Mouse (Mus musculus): ENCODE data around the gene C2cd3. TPM values are rescaled to one million over a fixed set of nuclear protein-coding genes. Genes with fewer than 3 reads are reported as not detected.

C2cd3 gene
- polyA plus RNA-seq, 1 experiment from 2014 or later, result 42.3 TPM

DNA sequence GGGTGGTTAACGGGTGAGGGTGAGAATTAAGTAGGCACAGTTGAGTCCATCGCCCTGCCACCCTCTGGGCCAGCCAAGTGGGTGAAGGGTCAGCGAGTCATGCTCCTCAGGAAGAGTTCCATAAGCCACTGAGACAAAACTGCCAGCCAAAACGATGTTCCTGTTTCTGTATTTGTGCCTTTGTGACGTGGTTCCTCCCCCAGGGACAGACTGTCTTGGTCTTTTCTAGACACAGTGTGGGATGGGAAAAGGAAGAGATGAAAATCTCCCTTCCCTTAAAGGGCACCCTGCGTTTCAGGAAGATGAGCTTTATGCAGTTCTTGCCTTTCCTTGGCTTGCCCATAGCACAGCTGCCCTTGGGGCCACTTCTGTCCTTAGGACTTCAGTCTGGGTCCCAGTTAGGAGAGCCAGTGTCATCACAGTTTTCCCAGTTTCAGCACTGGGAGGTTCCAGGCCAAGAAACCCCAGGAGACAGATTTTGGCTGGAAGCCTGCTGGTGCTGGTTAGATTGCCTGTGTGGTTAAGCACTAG lies 89.7 kb downstream of the C2cd3 start:
- peaks cover 11% of the 10 kb centered on the region for H3K36me3 ChIP-seq (ENCODE audit: control insufficient read depth, insufficient read depth, low read length)
- no peaks in the 10 kb centered on the region for H3K27me3 ChIP-seq (ENCODE audit: control insufficient read depth, insufficient read depth, low read length)
- H3K27ac ChIP-seq (ENCODE audit: low read depth, low read length), result no peak overlapping the region
- DNase-seq (ENCODE audit: low spot score) (no peak), ATAC-seq (ENCODE audit: insufficient read depth, low FRiP score, low TSS enrichment) (no peak)
- no peak overlapping the region for H3K4me2 ChIP-seq (ENCODE audit: low read depth)
- H3K4me3 ChIP-seq (ENCODE audit: low read depth, low read length), result no peak overlapping the region
- WGBS, result 91% methylated on average over 6 of the region's 6 CpGs
- no peaks in the 10 kb centered on the region for H3K4me1 ChIP-seq (ENCODE audit: control insufficient read depth, insufficient read depth, low read length)
- H3K9ac ChIP-seq (ENCODE audit: low read length), result no peak overlapping the region
- no peaks in the 10 kb centered on the region for H3K9me3 ChIP-seq (ENCODE audit: control insufficient read depth, low read length)

DNA sequence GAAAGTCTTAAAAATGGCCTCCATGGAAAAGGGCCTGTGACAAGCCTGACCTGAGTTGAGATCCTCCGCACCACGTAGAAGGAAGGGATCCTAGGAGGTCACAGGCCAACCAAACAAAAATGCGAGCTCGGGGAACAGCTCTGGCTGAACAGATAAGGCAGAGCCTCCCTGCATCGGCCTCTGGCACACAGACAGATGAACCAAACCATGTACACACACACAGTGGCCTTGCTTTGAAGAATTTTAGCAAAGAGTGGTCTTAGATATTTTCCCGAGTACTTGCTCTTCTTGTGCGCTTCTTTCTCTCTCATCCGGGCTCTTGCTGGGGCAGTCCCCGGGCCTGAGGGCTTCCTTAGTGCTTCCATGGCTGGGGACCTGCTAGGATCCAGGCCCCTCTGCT lies 91.2 kb downstream of the C2cd3 start:
- no peaks in the 10 kb centered on the region for H3K4me1 ChIP-seq (ENCODE audit: control insufficient read depth, insufficient read depth, low read length)
- no peak for DNase-seq (ENCODE audit: low spot score)
- H3K9ac ChIP-seq (ENCODE audit: low read length), result no peak overlapping the region
- ATAC-seq (ENCODE audit: insufficient read depth, low FRiP score, low TSS enrichment), result no peak
- H3K4me3 ChIP-seq (ENCODE audit: low read depth, low read length), result no peak overlapping the region
- H3K9me3 ChIP-seq (ENCODE audit: control insufficient read depth, low read length), result no peaks in the 10 kb centered on the region
- peaks cover 9% of the 10 kb centered on the region for H3K36me3 ChIP-seq (ENCODE audit: control insufficient read depth, insufficient read depth, low read length)
- H3K4me2 ChIP-seq (ENCODE audit: low read depth), result no peak overlapping the region
- H3K27ac ChIP-seq (ENCODE audit: low read depth, low read length), result no peak overlapping the region
- 92% methylated on average over 9 of the region's 9 CpGs for WGBS
- no peaks in the 10 kb centered on the region for H3K27me3 ChIP-seq (ENCODE audit: control insufficient read depth, insufficient read depth, low read length)

DNA sequence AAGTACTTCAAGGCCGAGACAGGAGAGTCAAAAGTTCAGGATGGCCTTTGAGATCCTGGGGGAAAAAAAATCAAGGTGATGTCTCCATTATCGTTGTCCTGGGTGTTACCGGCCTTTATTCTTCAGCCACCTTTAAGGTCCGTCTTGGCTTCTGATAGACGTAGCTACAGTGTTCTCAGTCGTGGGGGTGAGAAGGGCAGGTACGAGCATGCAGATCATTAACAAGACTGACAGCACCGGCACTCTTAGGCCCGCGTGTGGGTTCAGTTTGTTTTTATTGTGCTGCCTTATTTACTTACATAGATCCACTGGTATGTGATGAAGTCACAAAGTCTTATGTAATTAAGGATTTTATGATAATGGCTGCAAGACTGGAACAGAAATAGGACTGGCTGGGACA lies 91.7 kb downstream of the C2cd3 start:
- DNase-seq (ENCODE audit: low spot score), result no peak
- Histone ChIP-seq H3K36me3 (ENCODE audit: control insufficient read depth, insufficient read depth, low read length) (peaks cover 9% of the 10 kb centered on the region), H3K9me3 (ENCODE audit: control insufficient read depth, low read length) (no peaks in the 10 kb centered on the region)

DNA sequence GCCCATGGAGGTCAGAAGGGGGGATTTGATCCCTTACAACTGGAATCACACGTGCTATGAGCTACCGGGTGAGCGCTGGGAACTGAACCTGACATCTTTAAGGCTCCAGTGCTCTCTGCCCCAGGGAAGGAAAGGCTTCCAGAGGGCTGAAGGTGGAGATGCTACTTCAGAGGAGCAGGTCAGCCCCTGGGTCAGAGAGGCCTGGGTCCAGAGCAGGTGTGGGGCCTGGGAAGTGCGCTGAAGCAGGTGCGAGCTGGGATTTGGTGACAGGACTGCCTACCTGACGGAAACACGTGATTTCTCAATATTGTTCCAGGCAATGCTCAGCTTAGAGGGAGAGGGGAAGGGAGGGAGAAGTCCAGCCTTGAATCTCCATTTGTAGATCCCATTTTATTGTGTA lies 92.2 kb downstream of the C2cd3 start:
- DNase-seq (ENCODE audit: low spot score) (no peak), ATAC-seq (ENCODE audit: insufficient read depth, low FRiP score, low TSS enrichment) (no peak)
- H3K4me1 ChIP-seq (ENCODE audit: control insufficient read depth, insufficient read depth, low read length), result no peaks in the 10 kb centered on the region
- no peak overlapping the region for H3K27ac ChIP-seq (ENCODE audit: low read depth, low read length)
- no peak overlapping the region for H3K9ac ChIP-seq (ENCODE audit: low read length)
- peaks cover 9% of the 10 kb centered on the region for H3K36me3 ChIP-seq (ENCODE audit: control insufficient read depth, insufficient read depth, low read length)
- no peaks in the 10 kb centered on the region for H3K27me3 ChIP-seq (ENCODE audit: control insufficient read depth, insufficient read depth, low read length)
- H3K4me3 ChIP-seq (ENCODE audit: low read depth, low read length), result no peak overlapping the region
- H3K9me3 ChIP-seq (ENCODE audit: control insufficient read depth, low read length), result no peaks in the 10 kb centered on the region
- WGBS, result 95% methylated on average over 7 of the region's 7 CpGs
- H3K4me2 ChIP-seq (ENCODE audit: low read depth), result no peak overlapping the region

More for the DNA sequence above, 91.7 kb downstream of the C2cd3 start:
- no peaks in the 10 kb centered on the region for H3K4me1 ChIP-seq (ENCODE audit: control insufficient read depth, insufficient read depth, low read length)
- H3K4me2 ChIP-seq (ENCODE audit: low read depth), result no peak overlapping the region
- ATAC-seq (ENCODE audit: insufficient read depth, low FRiP score, low TSS enrichment), result no peak
- H3K4me3 ChIP-seq (ENCODE audit: low read depth, low read length), result no peak overlapping the region
- 88% methylated on average over 10 of the region's 10 CpGs for WGBS
- no peak overlapping the region for H3K27ac ChIP-seq (ENCODE audit: low read depth, low read length)
- H3K27me3 ChIP-seq (ENCODE audit: control insufficient read depth, insufficient read depth, low read length), result no peaks in the 10 kb centered on the region
- H3K9ac ChIP-seq (ENCODE audit: low read length), result no peak overlapping the region

DNA sequence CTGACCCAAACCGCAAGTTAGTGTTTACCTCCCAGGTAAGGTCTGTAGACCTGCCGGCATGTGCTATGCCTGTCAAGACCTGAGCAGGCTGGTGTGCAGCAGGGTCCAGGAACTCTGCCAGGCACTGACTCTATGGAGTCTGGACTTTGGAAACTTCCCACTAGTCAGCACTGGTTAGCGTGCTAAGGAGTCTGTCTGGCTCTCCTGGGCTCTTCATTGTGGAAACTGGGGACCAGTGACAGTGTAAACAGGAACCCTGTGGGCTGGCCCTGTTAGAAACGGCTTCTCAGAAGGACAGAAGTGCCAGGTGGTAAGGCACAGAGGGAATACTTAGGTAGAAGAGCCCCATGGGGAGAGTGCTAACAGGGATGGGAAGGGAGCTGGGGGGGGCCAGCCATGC lies 93.2 kb downstream of the C2cd3 start:
- Histone ChIP-seq H3K4me2 (ENCODE audit: low read depth) (no peak overlapping the region), H3K27ac (ENCODE audit: low read depth, low read length) (no peak overlapping the region), H3K9me3 (ENCODE audit: control insufficient read depth, low read length) (no peaks in the 10 kb centered on the region), H3K9ac (ENCODE audit: low read length) (no peak overlapping the region), H3K4me1 (ENCODE audit: control insufficient read depth, insufficient read depth, low read length) (no peaks in the 10 kb centered on the region), H3K4me3 (ENCODE audit: low read depth, low read length) (no peak overlapping the region), H3K36me3 (ENCODE audit: control insufficient read depth, insufficient read depth, low read length) (peaks cover 11% of the 10 kb centered on the region), H3K27me3 (ENCODE audit: control insufficient read depth, insufficient read depth, low read length) (no peaks in the 10 kb centered on the region)
- 83% methylated on average over 4 of the region's 4 CpGs for WGBS
- no peak for ATAC-seq (ENCODE audit: insufficient read depth, low FRiP score, low TSS enrichment)
- DNase-seq (ENCODE audit: low spot score), result no peak

DNA sequence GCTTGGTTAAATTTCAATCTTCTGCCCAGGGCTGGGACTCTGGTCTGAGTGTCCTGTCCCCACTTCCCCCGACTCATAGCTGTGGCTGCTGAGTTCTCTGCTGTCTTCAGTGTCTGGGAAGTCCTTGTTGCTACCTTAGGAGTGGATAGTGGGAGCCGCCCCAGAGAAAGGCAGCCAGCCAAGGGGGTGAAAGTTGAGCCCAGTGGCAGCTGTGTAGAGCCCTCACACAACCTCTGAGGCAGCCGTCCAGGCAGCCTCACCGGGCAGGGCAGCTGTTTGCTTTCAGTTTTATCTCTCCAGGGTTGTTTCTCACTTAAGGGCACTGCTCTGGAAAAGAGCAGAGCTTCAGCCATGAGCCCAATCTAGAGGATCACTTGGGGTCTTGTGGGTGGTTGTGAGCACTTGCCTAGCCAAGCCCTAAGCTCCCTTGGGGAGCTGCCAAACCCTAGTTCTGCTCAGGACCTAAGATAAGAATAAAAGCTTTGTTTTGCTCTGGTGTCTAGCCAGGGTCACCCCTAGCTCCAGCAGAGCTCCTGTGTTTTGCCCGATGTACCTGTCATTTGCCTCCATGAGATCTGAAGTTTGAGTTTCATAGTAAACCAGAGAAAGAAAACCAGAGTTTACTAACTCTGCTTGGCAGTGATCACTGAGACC lies 93.8 kb downstream of the C2cd3 start:
- H3K36me3 ChIP-seq (ENCODE audit: control insufficient read depth, insufficient read depth, low read length), result peaks cover 11% of the 10 kb centered on the region
- H3K27ac ChIP-seq (ENCODE audit: low read depth, low read length), result no peak overlapping the region
- no peak overlapping the region for H3K9ac ChIP-seq (ENCODE audit: low read length)
- H3K9me3 ChIP-seq (ENCODE audit: control insufficient read depth, low read length), result no peaks in the 10 kb centered on the region
- no peak overlapping the region for H3K4me2 ChIP-seq (ENCODE audit: low read depth)
- 79% methylated on average over 5 of the region's 5 CpGs for WGBS
- DNase-seq (ENCODE audit: low spot score) (no peak), ATAC-seq (ENCODE audit: insufficient read depth, low FRiP score, low TSS enrichment) (no peak)
- H3K4me3 ChIP-seq (ENCODE audit: low read depth, low read length), result no peak overlapping the region
- H3K4me1 ChIP-seq (ENCODE audit: control insufficient read depth, insufficient read depth, low read length), result no peaks in the 10 kb centered on the region
- no peaks in the 10 kb centered on the region for H3K27me3 ChIP-seq (ENCODE audit: control insufficient read depth, insufficient read depth, low read length)

DNA sequence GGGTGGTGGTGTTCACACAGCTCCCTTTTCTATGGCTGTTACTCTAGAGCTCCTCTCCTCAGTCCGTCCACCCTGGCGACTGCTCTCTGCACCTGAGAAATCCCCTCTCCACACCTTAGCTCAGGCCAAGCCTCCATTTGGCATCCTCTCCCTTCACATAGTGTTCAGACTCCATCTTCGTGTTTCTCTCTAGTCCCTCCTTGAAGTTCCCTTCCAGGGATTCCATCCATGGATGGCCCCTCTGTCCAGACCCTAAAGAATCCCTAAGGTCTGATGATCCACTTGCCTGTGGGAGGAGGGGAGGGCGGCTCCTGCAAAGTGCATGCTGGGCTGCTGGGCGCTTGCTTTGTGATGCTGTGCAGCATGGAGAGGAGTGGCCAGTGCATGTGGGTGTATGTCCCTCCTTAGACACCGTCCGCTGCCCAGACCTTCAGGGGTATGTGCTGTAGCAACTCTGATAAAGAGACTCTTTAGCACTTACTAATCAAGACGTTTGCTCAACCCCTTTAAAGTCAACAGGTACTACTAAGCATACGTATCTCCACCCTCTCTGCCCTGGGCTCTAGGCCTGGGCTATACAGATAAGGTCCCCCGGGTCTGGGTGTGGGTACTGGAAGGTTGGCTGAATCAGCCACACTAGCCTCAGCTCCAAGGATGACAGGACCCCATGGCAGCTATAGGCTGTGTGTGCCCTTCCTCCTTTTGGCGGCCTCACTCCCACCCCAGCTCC lies 94.9 kb downstream of the C2cd3 start:
- H3K9me3 ChIP-seq (ENCODE audit: control insufficient read depth, low read length), result no peaks in the 10 kb centered on the region
- WGBS, result 88% methylated on average over 11 of the region's 11 CpGs
- DNase-seq (ENCODE audit: low spot score), result no peak
- no peak overlapping the region for H3K27ac ChIP-seq (ENCODE audit: low read depth, low read length)
- ATAC-seq (ENCODE audit: insufficient read depth, low FRiP score, low TSS enrichment), result no peak
- H3K9ac ChIP-seq (ENCODE audit: low read length), result no peak overlapping the region
- no peak overlapping the region for H3K4me3 ChIP-seq (ENCODE audit: low read depth, low read length)
- no peaks in the 10 kb centered on the region for H3K4me1 ChIP-seq (ENCODE audit: control insufficient read depth, insufficient read depth, low read length)
- H3K27me3 ChIP-seq (ENCODE audit: control insufficient read depth, insufficient read depth, low read length), result no peaks in the 10 kb centered on the region
- peaks cover 8% of the 10 kb centered on the region for H3K36me3 ChIP-seq (ENCODE audit: control insufficient read depth, insufficient read depth, low read length)
- no peak overlapping the region for H3K4me2 ChIP-seq (ENCODE audit: low read depth)

DNA sequence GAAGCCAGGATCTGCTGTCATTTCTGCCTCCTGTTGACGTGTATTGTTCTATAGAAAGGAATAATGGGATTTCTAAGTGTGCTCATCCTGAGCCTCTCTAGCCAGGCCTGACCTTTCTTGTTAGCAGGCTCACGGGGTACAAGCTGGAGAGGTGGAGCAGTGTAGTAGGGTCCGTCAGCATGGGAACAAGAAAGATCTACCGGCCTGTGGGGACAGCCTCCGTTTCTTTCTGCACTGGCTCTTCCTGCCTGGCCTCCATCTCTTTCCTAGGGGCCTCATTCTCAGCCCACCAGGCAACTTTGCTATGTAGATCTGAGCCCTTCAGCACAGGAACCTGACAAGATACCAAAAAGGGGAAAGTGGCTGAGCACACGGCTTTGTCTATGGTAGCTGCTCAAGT lies 96.7 kb downstream of the C2cd3 start:
- Histone ChIP-seq H3K4me3 (ENCODE audit: low read depth, low read length) (no peak overlapping the region), H3K4me2 (ENCODE audit: low read depth) (no peak overlapping the region), H3K27me3 (ENCODE audit: control insufficient read depth, insufficient read depth, low read length) (no peaks in the 10 kb centered on the region), H3K4me1 (ENCODE audit: control insufficient read depth, insufficient read depth, low read length) (no peaks in the 10 kb centered on the region), H3K36me3 (ENCODE audit: control insufficient read depth, insufficient read depth, low read length) (peaks cover 8% of the 10 kb centered on the region), H3K27ac (ENCODE audit: low read depth, low read length) (no peak overlapping the region), H3K9ac (ENCODE audit: low read length) (no peak overlapping the region), H3K9me3 (ENCODE audit: control insufficient read depth, low read length) (no peaks in the 10 kb centered on the region)
- no peak for ATAC-seq (ENCODE audit: insufficient read depth, low FRiP score, low TSS enrichment)
- 91% methylated on average over 6 of the region's 6 CpGs for WGBS
- DNase-seq (ENCODE audit: low spot score), result no peak

DNA sequence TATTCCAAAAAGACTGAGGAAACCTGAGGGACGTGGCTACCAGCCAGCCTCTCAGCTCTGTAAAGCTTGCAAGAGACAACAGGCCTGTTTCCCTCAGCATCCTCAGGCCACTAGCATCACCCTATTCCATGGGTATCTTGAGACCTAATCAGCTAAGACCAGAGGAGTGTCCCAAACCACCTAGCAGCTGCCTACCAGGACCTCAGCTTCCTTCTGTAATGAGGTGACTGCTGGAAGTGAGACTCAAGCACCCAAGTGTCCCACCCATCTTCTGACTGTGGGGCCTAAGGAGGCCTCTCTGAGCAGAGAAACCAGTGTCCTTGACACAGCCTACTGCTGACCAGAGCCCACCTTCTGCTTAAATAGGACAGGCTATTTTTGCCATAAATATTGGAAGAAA lies 97.5 kb downstream of the C2cd3 start:
- H3K27ac ChIP-seq (ENCODE audit: low read depth, low read length), result no peak overlapping the region
- peaks cover 8% of the 10 kb centered on the region for H3K36me3 ChIP-seq (ENCODE audit: control insufficient read depth, insufficient read depth, low read length)
- no peaks in the 10 kb centered on the region for H3K27me3 ChIP-seq (ENCODE audit: control insufficient read depth, insufficient read depth, low read length)
- H3K4me1 ChIP-seq (ENCODE audit: control insufficient read depth, insufficient read depth, low read length), result no peaks in the 10 kb centered on the region
- no peak overlapping the region for H3K4me2 ChIP-seq (ENCODE audit: low read depth)
- no peaks in the 10 kb centered on the region for H3K9me3 ChIP-seq (ENCODE audit: control insufficient read depth, low read length)
- DNase-seq (ENCODE audit: low spot score), result no peak
- no peak overlapping the region for H3K4me3 ChIP-seq (ENCODE audit: low read depth, low read length)
- H3K9ac ChIP-seq (ENCODE audit: low read length), result no peak overlapping the region
- ATAC-seq (ENCODE audit: insufficient read depth, low FRiP score, low TSS enrichment), result no peak
- WGBS, result 100% methylated on average over 1 of the region's 1 CpGs
